Mouse (Mus musculus) urinary bladder, postnatal 14 days (tissue): ENCODE data around the gene Pfkp.

ENCODE experiments used
- DNase-seq: peaks from one replicate; pipeline ENCODE4 v3.0.0; 2021; ENCODE audit warnings: low spot score

The Pfkp gene

DNA sequence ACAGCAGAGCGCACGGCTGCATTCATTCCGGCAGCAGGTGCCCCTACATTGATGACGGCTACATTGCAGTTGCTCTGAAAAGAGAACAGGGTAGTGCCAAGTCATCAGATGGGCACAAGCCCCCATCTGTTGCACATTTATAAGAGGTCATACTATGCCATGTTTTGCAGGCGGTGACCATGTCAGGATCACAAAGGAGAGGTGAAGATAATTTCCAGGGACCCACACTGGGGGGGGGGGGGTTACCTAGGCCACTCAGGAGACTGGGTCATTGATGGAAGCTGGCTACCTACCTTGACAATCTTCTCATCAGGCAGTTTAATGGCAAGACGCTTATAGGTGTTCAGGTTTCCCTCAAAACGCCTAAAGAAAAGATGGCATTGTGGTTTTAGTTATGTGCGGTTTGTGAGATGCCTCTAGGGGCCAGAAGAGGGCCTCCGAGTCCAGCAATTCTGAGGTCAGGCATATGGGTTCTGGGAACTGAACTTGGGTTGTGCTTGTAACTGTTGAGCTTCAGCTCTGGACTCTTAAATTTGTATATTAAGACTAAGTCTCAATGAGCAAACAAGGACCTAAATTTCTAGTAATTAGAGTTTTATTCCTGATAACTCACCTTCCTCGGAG is 45.7 kb downstream of the Pfkp start:
- no peak for DNase-seq

DNA sequence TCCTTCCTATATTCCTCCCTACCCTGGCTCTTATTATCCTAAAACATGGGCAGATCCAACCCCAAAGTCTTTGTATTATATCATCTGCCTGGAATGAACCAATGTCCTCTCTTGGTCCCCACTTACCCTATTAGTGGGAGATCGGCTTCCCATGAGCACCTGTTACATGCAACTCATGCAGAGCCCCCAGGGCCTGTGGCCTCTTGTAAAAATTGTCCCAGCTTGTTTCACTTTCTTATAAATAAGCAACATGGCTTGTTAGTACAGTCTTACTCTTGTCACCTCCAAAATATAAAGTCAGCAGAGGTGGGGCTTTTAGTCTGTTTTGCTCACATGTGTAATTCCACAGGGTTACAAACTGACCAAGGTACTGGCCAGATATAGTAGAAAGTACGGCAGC is 46.9 kb downstream of the Pfkp start:
- no peak for DNase-seq

DNA sequence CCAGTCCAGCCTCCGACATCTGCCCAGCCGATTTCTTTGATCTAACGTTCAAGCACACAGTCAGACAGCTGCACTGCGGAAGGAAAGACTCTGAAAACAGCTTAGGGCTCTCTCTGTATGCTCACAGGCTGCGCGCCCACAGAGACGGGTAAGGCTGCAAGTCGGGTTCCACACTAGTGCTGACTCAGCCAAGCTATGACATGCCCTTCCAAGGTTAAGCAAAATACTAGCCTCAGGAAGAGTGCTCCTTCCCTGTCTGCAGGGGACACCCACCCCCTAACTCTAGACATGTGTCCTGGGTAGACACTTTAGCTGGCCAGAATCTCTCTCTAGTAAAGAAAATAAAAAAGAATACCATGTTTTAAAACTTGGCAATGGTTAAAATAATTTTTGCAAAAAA is 48.0 kb downstream of the Pfkp start:
- no peak for DNase-seq

DNA sequence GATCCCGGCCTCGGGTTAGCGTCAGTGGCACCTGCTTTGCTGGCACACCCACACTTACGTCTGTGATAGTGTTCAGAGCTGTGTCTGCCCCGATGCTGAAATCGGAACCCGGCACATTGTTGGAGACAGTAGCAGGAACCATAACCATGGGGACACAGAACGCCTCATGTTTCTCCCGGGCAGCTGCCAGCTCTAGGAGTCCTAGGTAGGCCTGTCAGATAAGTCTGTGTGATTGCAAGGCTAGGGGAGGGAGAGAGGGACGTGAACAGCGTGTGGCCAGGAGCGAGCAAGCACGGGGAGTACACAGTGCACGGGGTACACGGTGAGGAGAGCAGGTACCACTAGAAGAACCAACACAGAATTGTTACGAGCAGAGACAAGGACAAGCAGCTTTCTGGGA is 50.8 kb downstream of the Pfkp start:
- DNase-seq, result no peak

DNA sequence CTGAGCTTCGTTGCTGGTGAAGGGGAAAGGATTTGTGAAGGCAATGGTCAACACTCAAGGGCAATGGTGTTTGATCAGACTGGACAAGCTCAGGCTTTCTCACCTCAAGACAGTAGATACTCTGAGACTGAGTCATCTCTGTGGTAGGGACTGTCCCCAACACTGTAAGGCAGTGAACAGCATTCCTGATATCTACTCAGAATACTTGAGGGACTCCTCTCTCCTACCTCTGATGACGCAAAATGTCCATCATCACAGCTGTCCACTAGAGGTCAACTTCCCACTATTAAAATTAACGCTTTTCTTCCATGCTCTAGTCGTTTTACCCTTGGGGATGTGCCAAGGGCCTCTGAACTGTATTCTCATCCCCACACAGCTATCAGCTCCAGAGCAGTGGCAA is 53.2 kb downstream of the Pfkp start:
- no peak for DNase-seq

DNA sequence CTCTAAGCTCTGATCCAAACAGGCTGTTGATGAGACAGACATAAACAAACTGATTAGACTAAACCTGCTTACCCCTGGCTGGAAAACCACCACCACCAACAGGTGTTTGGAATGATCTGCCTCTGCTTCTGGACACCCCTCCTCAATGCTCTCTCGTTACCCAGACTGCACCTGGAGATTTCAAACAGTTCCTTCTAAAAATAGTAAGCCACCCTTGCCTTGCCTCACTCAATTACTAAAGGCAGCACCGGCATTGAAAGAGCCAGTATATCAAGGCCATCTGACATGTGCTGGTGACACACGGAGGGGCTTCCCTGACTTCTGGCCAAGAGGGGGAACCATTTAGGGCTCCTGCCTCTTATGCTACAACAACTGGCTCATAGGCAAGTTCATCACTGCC is 57.7 kb downstream of the Pfkp start:
- no peak for DNase-seq

DNA sequence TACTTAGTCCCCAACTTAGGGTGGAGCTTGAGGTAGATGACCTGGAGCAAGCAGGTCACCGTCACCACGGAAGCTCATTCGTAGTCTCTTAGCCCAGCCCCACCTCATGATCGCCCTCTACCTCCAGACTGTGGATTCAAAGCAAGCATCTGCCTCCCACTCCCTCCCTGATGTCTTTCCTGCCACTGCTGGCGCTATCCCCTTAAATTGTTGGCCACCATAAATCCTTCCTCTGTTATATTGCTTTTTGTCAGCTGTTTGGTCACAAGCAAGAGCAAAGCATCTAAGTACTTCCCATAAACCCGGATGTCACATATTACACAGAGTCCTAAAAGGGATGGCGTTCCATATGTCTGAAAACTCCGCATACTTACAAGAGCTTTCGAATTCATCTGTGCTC is 62.6 kb downstream of the Pfkp start:
- no peak for DNase-seq

DNA sequence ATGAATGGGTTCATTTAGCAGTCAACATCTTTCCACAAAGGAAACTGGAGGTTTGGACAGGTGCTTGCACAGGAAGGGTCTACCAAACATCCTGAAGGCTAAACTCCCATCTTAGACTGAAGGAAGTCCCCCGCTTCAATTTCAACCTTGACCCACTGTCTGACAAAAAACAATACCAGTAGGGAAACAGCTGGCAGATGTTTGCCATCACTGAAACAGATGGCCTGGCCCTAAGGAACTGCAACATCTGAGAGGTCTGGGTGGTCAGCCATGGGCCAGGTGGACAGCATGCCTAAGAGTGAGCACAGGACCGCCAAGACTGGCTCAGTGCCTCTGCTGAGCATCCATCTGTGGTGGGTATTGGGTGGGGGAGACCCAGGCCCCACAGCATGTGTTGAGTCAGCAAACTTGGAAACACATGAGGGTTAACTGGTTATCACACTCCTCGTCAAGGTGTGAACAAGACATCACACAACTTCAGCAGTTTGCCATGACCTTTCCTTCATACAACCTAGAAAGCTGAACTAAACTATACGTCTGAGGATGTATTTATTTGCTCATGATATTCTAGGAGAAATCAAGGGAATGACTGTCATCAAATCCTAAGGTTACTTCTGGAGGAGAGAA is 65.0 kb downstream of the Pfkp start:
- DNase-seq, result no peak

DNA sequence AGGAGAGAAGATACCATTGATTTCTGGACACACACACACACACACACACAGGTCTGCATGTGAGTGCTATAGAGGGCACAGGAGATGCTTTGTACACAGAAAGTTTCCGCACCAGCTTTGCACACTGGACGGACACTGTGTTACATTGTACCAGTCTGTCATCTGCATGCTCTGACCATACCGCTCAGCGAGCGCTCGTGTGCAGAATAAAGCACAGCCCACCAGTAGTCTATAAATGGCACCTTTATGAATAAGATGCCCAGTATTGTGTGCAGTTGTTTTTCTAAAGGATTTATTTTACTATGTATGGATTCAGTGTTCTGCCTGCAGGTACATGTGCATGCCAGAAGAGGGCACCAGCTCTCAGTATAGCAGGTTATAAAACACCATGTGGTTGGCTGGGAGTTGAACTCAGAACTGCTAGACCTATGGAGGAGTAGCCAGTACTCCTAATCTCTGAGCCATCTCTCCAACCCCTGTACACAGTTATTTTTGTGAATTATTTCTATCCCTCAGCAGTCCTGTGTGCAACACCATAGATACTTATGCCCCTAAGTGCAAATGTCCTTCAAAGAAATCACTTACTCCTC is 72.6 kb downstream of the Pfkp start:
- DNase-seq, result no peak

DNA sequence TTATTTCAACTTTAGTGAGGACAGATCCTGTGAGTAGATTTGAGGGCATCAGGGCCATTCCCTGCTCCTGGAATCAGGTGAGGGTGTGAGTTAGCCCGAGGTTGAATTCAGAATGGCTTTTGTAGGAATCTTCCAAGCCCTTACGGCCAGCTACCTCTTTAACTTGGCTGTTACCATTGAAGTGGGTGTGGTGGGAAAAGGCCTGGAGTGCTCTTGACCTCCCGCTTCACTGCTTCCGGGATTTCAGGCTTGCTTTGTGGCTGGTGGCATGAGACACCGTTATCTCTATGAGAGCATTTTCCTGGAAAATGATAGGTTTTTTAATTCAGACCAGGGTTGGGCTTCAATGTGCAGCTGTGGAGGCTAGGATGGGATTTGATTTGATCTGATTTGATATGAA is 83.0 kb downstream of the Pfkp start:
- DNase-seq, result no peak

DNA sequence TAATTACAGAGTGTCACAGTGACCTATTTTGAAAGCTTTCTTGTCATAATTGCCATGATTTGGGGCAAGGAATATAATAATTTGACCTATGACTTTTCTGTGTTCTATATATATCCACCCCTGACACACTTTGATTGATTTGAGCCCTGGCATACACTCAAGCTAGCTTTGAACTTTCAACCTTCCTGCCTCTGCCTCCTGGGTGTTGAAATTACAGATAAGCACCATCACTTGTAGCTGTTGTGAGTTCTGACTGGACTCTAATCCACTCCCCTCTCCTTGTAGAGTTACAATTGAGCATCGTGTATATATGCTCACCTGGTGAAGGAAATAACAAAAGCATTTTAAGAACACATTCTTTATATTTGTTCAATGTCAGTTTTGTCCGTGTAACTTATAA is 86.2 kb downstream of the Pfkp start:
- no peak for DNase-seq

DNA sequence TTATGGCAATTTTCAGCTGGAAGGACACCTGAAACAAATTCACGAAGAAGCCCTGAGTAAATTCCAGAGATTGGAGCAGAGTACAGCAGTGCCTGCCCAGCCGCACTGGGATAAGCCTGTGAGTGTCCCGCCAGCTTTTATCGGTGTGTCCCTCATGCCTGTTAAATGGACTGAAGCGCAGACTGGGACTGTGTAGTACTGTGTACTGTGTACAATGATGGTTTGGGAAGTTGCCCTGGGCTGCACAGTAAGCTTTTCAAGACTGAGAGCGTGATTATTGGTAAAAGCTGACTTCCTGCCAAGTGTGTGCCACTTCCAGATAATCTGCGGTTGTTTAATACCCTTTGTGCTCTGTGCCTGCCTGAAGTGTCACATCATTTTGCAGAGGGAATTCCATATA is 90.8 kb downstream of the Pfkp start:
- DNase-seq, result no peak

DNA sequence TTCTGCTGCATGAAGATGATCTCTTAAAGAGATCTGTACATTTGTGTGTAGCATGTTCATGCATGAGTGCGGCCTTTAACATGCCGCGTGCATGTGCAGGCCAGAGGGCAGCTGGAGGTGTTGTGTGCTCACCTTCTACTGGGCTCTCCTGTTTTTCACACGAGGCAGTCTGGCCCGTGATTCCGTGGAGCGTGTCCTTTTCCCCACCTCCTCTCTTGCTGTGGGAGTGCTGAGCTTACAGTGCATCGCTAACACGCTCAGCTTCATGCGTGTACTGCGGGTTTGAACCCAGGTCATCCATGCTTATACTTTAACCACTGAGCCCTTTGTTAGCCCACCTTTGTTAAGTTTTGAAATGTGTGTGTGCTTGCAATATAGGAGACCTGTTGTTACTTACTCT is 92.9 kb downstream of the Pfkp start:
- DNase-seq, result no peak

DNA sequence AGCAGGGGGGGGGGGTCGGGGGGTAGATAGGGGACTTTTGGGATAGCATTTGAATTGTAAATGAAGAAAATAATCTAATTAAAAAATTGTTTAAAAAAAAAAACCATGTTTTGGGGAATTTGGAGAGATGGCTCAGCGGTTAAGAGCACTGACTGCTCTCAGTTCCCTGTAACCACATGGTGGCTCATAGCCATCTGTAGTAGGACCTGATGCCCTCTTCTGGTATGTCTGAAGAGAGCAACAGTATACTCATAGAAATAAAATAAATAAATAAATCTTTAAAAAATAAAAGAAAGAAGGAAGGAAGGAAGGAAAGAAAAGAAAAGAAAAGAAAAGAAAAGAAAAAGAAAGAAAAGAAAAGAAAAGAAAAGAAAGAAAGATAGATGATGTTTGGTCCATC is 94.9 kb downstream of the Pfkp start:
- DNase-seq, result no peak

DNA sequence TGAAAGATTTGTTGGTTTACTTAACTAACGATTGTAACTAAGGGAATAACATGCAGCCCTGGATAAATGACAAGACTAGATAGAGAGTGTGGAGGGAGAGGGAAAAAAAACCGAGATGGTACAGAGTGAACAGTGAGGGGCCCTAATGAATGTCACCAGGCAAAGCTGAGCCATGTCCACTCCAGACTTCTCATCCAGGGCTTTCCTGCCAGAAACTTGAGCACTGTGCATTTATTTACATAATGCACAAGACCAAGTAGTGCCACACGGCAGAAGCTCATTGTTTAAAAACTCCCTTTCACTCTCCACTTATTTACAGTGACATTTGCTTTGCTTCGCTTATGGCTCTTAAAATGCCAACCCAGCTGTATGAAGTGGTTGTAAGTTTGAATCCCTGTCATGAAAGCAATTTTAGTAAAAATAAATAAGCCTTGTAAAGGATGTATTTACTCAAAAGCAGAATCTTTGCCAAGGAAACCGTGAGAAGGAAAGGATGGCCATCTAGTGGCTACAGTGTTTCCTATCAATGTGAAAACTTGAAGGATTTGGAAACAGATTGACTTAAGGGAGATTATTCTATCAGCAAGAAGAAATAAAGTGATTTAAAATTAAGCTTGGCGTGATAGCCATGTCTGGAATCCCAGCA is 113.2 kb downstream of the Pfkp start:
- no peak for DNase-seq

DNA sequence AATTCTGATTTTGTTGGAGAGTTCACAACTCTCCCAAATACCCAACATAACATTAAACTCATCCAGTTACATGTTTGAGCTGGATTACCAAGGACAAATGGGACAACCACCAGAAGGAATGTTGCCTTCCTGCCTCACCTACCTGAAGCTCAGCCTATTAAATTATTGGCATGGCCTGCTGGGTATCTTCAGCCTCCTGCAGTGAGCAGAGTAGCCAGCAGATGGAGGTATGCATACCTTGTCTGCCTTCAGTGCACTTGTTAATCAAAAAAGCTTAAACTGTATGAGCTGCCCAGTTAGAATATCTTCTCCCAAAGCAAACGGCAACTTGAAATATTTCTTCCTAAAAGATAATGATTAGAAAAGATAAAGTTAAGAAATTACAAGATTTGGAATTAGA is 115.9 kb downstream of the Pfkp start:
- peak; percentile 41 for DNase-seq
